Mouse (Mus musculus) activated CD4-positive, CD25-positive, alpha-beta regulatory T cell, adult 9 weeks (primary cell): Measurements from ENCODE around the gene Rin1. TPM values are rescaled to one million over a fixed set of nuclear protein-coding genes. Genes with fewer than 3 reads are reported as not detected.

Experiments
- polyA plus RNA-seq: library from polyadenylated mRNA; unstranded; fragments of 100-300 nt; shearing (Covaris generic); gene quantifications from one replicate; pipeline ENCODE4 v1.2.1, GENCODE M21; 2017

Rin1 gene
- 0.26 TPM for polyA plus RNA-seq

DNA sequence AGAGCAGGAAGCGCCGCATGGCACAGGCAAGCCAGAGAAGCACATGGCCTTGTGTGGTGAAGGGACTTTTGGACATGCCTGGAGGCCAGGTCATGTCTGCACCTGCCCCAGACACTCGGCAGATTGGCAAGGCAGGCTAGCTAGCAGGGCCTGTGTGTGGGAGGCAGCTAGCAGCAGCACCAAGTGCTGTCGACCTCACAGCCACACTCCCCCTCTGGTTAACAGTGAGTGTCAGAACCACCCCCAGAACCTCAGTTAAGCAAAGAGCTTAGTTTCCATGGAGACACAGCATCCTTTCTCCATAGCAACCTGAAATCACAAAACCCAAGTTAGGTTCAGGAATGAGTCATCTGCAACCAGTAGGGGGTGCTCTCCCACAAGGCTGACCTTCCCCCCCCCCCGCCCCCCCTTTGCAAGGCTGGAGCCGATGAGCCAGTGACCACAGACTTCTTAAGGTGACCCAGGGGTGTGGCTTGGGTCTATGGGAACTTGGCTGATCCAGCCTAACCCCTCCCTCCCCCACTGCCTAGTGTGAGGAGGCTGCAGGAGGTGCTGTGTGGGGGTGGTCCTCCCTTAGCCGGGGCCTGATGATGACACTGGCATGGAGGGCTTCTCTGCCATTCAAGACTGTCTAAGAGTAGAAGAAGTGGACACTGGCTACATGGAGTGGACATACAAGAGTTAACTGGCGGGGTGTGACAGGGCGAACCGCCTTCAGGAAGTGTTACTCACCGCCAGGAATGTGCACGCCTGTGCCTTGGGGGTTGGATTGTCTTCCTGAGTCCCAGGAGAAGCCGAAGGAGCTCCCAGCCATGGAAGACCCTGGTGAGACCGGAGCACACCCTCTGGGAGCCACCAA is at the start of gene Rin1:
Gene Rin1, plus strand, starts transcription at position 435 of the 859 bp plus-strand sequence.

DNA sequence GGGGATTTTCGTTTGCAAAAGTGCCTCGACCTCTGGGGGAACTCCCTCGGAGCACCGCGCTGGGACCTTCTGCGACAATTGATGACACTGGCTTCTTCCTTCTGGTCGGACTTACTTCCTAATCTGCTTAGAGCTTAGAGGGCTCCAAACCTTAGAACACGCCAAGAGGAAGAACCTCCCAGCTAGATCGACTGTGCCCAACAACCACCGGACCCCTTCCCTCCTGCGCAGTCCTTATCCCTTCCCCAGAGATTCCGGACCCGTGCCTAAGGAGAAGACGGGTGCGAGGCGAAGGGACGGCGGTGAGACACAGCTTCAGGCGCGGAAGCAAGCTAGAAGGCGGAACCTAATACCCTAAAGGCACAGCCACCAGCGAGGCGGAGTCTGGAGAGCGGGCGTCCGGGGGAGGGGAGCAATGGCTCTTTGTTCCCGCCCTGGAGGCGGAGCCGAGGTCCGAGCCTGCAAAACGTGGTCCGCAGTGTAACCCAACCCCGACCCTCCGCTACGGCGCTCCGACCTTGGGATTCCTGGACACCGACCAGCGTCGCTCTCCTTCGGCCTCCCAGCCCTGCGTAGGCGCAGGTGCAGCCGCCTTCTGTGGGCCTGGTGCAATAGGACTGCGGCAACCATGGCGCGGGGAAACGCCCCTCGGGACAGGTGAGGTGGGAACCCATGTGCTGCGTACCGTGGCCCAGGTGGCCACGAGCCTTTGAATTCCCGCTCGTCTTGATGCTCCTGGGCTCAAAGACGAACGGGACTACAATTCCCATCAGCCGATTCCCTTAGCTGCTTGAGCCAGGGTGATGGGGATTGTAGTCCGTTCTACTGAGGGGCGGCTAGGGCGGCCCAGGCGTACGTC is 26.4 kb upstream of the Rin1 start, which contains the start of gene Slc29a2:
Gene Slc29a2, plus strand, starts transcription at position 240 of the 859 bp plus-strand sequence.

DNA sequence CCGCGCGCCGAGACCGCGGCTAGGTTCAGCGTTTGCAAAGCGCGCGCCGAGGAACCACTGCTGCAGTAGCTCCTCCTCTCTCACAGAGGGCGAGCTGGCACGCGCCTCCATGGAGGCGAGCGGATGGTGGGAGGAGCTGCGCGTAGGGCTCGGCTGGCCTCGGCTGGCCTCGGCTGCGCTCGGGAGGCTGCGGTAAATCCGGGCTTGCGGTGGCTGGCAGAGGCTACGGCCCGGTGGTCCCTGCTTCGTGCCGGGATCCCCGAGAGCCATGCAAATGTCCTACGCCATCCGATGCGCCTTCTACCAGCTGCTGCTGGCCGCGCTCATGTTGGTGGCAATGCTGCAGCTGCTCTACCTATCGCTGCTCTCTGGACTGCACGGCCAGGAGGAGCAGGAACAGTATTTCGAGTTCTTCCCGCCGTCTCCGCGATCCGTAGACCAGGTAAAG is 11.5 kb upstream of the Rin1 start, which contains the start of the genes B4gat1 and AC124502.3:
Gene B4gat1, plus strand, starts transcription at position 118 of the 448 bp plus-strand sequence.
Gene AC124502.3, plus strand, starts transcription at position 183 of the 448 bp plus-strand sequence.

DNA sequence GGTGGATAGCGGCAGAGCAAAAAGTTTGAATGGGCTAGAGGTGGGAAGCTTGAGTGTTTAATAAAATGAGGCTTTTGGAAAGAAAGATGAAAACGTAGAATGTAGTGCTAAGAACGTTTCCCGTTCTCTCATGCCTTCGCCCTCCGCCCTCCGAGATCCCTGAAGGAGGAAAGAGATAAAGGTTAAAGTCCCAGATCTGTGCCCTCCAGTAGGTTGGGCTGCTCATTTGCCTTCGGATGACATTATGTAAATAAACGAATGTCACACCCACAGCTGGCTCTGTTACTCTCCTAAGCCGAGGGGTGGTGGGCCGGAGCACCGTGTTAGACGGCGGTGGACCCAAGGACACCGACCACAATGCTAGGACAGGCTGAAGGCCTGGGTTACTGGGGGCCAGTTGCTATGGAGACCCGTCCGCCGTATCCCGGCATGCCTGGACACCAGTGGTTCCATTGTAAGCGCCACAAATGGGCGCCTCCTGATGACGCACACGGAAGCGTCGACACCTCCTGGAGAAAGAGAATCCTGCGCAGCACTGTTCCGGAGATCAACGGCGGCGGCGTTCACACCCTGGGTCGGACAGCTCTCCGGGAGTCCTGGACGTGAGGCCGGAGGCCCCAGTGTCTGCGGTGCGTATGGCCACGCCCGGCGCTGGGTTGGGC is 9.3 kb upstream of the Rin1 start, which contains the start of gene Brms1:
Gene Brms1, plus strand, starts transcription at position 493 of the 662 bp plus-strand sequence.

DNA sequence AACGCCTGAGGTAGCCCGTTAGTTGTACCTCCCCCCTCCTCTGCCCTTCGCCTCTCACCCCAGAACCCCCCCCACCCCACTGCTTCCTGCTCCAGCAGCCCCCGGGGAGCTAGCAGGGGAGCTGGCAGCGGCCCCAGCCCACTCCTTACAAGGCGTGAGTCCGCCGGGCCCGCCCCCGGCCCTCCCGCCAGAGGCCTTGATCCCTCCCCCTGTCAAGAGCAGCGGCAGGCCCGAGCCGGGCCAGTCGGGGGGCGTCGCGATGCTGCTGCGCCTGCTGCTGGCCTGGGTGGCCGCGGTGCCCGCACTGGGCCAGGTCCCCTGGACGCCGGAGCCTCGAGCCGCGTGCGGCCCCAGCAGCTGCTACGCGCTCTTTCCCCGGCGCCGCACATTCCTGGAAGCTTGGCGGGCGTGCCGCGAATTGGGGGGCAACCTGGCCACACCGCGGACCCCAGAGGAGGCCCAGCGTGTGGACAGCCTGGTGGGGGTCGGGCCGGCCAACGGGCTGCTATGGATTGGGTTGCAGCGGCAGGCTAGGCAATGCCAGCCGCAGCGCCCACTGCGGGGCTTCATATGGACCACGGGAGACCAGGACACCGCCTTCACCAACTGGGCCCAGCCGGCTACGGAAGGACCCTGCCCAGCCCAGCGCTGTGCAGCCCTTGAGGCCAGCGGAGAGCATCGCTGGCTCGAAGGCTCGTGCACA is 17.7 kb downstream of the Rin1 start, which contains the start of gene Cd248:
Gene Cd248, plus strand, starts transcription at position 212 of the 703 bp plus-strand sequence.

DNA sequence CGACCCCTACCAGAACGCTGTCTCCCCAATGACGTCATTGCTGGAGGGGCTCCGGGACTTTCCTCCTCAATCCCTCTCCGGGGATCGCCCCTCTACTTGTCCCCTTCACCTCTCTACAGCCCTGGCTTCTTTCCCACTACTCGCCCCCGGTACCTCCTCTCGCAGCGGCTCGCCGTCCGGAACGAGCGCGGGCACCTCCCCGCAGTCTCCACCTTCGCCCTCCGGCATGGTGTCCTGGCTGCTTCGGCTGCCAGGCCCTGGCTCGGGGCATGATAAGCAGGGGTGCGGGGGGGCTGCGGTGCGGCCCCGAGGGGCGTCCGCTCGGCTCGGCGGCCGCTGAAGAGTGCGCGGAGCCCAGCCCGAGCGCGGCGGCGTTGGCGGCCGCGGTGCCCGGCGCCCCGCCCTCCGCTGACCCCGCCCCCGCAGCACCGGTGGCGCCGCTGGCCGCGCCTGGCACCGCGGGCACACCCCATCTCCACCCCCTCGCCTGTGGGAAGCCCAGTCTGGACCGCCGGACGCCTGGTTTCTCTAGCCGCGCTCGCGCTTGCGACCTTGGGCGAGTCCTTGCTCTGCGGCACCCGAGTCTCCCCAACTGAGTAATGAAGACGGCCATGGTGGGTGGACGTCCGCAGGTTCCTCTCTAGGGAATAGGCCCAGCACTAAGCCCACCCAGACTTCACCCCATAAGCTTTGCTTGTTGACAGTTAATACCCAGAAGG is 35.0 kb downstream of the Rin1 start, which contains the start of gene Tmem151a:
Gene Tmem151a, minus strand, starts transcription at position 387 of the 719 bp plus-strand sequence.

DNA sequence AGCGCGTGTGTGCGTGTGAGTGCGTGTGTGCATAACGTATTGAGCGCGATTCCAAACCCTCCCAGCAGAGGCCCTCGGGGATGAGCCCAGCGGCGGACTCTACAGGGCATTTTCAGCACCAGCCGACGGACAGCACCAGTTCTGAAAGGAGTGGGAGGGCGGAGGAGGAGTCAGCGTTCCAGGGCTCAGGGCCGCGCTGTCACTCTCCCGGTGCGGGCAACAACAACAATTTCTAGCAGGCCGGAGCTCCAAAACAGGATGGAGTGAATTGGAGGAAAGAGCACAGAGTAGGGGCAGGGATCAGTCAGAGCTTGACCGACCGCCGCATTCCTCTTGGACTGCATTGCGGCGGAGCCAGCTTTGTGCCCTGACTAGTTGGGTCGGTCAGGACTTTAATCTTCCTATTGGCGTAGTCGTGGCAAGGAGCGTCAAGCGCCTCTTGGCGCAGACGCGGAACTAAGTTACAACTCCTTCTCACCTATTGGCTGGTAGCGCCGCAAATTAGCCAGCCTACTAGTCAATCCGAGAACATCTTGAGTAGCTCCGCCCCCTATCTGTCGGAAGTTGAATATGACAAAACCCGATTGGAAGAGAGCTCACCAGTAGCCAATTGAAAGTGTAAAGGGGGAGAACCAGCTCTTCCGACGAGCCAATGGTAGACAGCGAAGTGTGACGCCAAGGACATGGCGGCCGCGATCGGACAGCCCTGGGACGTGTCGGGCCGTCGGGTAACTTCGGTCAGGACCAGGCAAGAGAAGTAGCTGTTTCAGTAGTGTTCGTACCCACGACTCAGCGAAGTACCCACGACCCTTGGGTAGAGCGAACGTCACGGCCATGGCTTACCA is 37.8 kb downstream of the Rin1 start, which contains the start of gene Yif1a:
Gene Yif1a, plus strand, starts transcription at position 655 of the 845 bp plus-strand sequence.

DNA sequence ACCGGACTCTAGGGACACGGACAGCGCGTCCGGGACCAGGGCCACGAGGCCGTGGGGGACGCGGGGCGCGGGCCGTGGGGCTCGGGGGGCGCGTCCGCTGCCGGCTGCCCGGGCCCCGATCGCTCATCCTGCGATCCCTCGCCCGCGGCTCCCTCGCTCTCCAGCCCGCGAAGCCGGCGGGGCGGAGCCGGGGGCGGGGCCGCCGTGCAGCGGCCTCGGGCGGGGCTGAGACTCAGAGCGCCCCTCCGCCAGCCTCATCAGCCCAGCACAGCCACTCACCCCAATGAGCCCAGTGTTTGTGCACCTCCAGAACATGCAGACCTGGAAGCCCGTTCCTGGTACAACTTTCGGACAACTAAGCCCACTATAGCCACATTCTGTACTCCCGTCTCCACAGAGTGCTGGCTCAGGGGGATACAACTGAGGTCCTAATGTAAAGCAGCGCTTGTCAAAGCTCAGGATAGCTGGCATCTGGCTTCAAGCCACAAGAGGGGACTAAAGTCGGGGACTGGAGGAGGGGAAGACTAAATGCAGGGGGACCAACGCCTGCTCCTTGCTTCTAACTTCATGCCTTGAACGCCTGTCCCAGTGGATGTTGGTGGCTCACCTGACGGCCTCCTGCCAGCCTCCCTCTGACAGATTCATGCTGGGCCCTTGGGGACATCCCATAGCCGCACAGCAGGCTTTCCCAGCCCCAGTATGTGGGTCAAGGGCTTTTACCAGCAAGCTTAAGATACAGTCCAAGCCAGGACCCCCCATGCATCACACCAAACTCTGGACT is 48.3 kb downstream of the Rin1 start, which contains the start of gene Cnih2:
Gene Cnih2, minus strand, starts transcription at position 159 of the 781 bp plus-strand sequence.

Other genes starting within 250 kb of the Rin1 start
- gene Gm21992, start 238.9 kb upstream of the Rin1 start, polyA plus RNA-seq = 52.8 TPM
- 98.3 TPM for gene Rbm14, start 238.8 kb upstream of the Rin1 start, polyA plus RNA-seq
- gene Ccs, start 211.1 kb upstream of the Rin1 start, polyA plus RNA-seq = 213 TPM
- gene Ccdc87, start 211.1 kb upstream of the Rin1 start, polyA plus RNA-seq = 0.28 TPM
- gene Ctsf, start 195.4 kb upstream of the Rin1 start, polyA plus RNA-seq = 7.4 TPM
- gene Actn3, start 172.6 kb upstream of the Rin1 start, polyA plus RNA-seq = 0.10 TPM
- 7.9 TPM for gene Zdhhc24, start 171.8 kb upstream of the Rin1 start, polyA plus RNA-seq
- 0.92 TPM for gene Bbs1, start 143.9 kb upstream of the Rin1 start, polyA plus RNA-seq
- 136 TPM for gene Dpp3, start 122.2 kb upstream of the Rin1 start, polyA plus RNA-seq
- 0.65 TPM for gene Peli3, start 107.4 kb upstream of the Rin1 start, polyA plus RNA-seq
- gene Mrpl11, start 88.3 kb upstream of the Rin1 start, polyA plus RNA-seq = 59.2 TPM
- 1.8 TPM for gene Npas4, start 60.2 kb upstream of the Rin1 start, polyA plus RNA-seq
- 2.0 TPM for gene Slc29a2, start 26.6 kb upstream of the Rin1 start, polyA plus RNA-seq
- 18.7 TPM for gene B4gat1, start 11.7 kb upstream of the Rin1 start, polyA plus RNA-seq
- gene AC124502.3, start 11.6 kb upstream of the Rin1 start, polyA plus RNA-seq = 3.6 TPM
- 81.9 TPM for gene Brms1, start 9.1 kb upstream of the Rin1 start, polyA plus RNA-seq
- not detected for gene Cd248, start 17.6 kb downstream of the Rin1 start, polyA plus RNA-seq
- gene Tmem151a, start 35.0 kb downstream of the Rin1 start, polyA plus RNA-seq = not detected
- gene Yif1a, start 38.1 kb downstream of the Rin1 start, polyA plus RNA-seq = 58.0 TPM
- gene Cnih2, start 48.0 kb downstream of the Rin1 start, polyA plus RNA-seq = 1.4 TPM
- 240 TPM for gene Rab1b, start 56.6 kb downstream of the Rin1 start, polyA plus RNA-seq
- gene Klc2, start 68.1 kb downstream of the Rin1 start, polyA plus RNA-seq = 3.3 TPM
- gene Pacs1, start 222.6 kb downstream of the Rin1 start, polyA plus RNA-seq = 16.5 TPM
- 415 TPM for gene Sf3b2, start 245.0 kb downstream of the Rin1 start, polyA plus RNA-seq
- gene Gal3st3, start 247.8 kb downstream of the Rin1 start, polyA plus RNA-seq = not detected